Mouse (Mus musculus): ENCODE data around the gene Pla1a. TPM values are rescaled to one million over a fixed set of nuclear protein-coding genes. Genes with fewer than 3 reads are reported as not detected.

Pla1a gene
- polyA plus RNA-seq (2012; rRNA removed): 1.6 and 2.0 TPM in 2 replicates

DNA sequence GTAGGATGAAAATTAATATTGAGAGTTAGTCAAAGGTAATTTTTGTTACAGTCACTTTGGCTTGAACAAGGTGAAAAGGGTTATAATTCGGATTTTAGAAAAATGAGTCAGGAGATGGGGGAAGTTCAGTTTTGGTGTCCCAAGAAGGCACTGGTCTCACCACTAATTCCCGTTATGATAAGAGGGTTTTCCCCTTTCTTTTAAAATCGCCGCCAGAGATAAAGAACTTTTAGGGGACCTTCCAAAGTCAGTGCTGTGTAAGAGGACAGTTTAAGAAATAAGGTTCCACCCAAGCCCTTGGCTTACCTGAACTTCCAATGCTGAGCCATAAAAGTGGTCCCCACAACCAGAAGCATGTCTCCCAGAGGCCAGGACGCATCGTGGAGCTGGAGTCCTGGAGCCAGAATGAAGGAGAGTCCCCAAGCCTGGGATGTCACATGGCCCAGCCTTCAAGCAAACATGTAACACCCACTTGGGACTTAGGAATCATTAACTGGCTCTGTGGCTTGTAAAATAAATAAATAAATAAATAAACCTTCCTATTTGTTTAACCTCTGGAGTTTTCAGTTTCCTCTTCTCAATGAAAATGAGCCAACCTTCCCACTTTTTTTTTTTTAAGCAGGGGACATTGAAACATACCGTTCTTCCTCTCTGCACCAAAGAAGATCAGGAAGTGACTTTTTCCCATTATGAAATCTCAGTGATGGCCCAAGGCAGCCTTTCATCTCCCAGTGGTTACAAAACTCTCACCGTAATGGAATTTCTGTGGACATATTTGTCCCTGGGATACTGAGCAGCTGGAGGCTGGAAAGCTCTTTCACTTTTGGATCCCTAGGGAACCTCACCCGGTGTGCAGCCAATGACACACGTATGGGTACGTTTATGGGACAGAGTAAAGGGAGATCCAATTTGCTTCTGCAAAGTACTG, at the start of gene Pla1a:
Pla1a (minus strand) TSS at position 648 of the 928 bp plus-strand sequence.

DNA sequence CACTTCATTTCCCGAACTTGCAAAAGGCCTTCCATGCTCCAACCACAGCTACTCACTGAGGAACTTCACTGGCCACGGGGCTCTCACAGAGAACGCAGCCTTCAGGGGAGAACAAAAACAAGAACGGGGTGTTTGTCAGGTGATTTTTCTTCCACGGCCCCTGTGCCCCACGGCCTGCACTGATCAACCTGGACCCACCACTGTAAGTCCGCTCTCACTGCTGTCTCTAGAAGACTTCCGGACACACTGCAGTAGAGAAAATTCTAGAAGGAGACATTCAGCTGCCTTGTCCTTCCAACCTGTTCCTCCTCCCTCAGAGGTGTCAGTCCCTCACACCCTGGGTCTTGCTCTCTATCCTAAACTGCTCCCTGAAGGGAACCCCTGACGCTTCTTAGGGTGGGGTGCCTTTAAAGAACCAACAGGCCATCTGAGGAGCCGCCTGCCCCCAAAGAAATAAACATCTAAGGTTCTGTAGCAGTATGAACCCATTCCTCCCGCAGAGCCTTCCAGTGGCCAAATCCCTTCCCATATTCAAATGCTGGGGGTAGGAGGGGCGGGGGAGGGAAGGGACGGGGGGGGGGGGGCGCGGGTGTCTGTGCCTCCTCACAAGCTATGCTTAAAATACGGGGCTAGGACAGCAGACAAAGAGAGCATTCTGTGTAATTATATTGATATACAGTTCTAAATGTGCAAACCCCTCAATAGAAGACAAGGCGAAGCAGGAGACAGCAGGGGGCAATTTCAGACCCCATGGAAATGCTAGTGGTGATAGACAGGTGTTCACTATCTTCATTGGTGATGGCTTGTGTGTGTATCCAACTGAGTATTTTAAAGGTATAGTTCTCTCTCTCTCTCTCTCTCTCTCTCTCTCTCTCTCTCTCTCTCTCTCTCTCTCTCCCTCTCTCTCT, 22.8 kb upstream of the Pla1a start, which contains the start of gene Cd80:
Cd80 (plus strand) TSS at position 51 of the 908 bp plus-strand sequence.

GRCm38 (mm10) chr16:38452442-38453202, 19.7 kb upstream of the Pla1a start, which contains the start of gene Adprh:
Adprh (minus strand) TSS chr16:38452703.

DNA sequence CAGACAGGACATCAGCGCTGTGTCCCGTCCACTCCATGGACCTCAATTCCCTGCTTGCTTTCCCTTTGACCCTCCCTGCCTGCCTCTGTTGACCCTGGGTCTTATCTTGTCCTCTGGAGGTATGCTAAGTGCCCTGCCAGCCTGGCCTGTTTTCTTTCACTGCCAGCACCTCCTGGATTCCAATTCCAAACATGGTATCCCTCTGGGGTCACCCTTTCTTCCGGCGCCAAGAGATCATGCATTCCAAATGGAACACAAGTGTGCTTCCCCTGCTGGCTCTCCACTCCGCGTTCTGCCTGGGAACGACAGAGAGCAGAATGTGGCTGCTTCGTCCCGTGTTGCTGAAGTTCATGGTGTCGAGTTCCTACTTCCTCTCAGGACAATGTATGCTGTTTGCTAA, 71.0 kb downstream of the Pla1a start, which contains the start of gene Popdc2:
Popdc2 (plus strand) TSS at position 277 of the 400 bp plus-strand sequence.

GRCm38 (mm10) chr16:38346529-38347325, 86.2 kb downstream of the Pla1a start, which contains the start of the genes Cox17 and Gm21987:
Cox17 (plus strand) TSS chr16:38346991.
Gm21987 (plus strand) TSS chr16:38347040.

Other genes starting within 250 kb of the Pla1a start
- 36.9 and 38.3 TPM in 2 replicates for gene Nr1i2, start 138.3 kb downstream of the Pla1a start, polyA plus RNA-seq (2012; rRNA removed)
- 0.14 TPM in 1 of 2 replicates, not detected in the other for gene Maats1, start 91.0 kb downstream of the Pla1a start, polyA plus RNA-seq (2012; rRNA removed)
- 69.0 and 78.8 TPM in 2 replicates for gene Cox17, start 86.2 kb downstream of the Pla1a start, polyA plus RNA-seq (2012; rRNA removed)
- gene Gm21987, start 86.1 kb downstream of the Pla1a start, polyA plus RNA-seq (2012; rRNA removed): 2.8 TPM in 1 of 2 replicates, not detected in the other
- gene Popdc2, start 70.9 kb downstream of the Pla1a start, polyA plus RNA-seq (2012; rRNA removed): 24.8 and 31.2 TPM in 2 replicates
- 32.6 and 40.6 TPM in 2 replicates for gene Adprh, start 19.6 kb upstream of the Pla1a start, polyA plus RNA-seq (2012; rRNA removed)
- 0.16 and 0.19 TPM in 2 replicates for gene Cd80, start 22.4 kb upstream of the Pla1a start, polyA plus RNA-seq (2012; rRNA removed)
- 19.5 and 35.3 TPM in 2 replicates for gene Timmdc1, start 89.5 kb upstream of the Pla1a start, polyA plus RNA-seq (2012; rRNA removed)
- gene Poglut1, start 117.1 kb upstream of the Pla1a start, polyA plus RNA-seq (2012; rRNA removed): 8.8 and 9.5 TPM in 2 replicates
- 51.5 and 60.9 TPM in 2 replicates for gene Tmem39a, start 125.6 kb upstream of the Pla1a start, polyA plus RNA-seq (2012; rRNA removed)